Mouse (Mus musculus): Measurements from ENCODE around the gene Ahr. TPM values are rescaled to one million over a fixed set of nuclear protein-coding genes. Genes with fewer than 3 reads are reported as not detected.

The Ahr gene
- total RNA-seq, 4 experiments from 2014 or later, result 2.9 to 5.6 (median 4.0) TPM

DNA sequence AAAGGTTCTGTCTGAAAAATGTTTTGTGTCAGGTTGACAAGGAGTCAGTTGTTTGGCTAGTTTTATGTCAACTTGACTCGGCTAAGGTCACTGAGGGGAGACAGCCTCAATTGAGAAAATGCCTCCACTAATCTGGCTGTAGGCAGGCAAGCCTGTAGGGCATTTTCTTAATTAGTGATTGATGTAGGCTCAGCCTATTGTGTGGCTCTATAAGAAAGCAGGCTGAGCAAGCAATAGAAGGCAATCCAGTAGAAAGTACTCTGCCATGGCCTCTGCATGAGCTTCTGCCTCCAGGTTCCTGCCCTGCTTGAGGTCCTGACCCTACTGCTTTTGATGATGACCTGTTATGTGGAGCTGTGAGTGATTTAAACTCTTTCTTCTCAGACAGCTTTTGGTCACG lies 33.4 kb downstream of the Ahr start:
- DNase-seq, result no peak

DNA sequence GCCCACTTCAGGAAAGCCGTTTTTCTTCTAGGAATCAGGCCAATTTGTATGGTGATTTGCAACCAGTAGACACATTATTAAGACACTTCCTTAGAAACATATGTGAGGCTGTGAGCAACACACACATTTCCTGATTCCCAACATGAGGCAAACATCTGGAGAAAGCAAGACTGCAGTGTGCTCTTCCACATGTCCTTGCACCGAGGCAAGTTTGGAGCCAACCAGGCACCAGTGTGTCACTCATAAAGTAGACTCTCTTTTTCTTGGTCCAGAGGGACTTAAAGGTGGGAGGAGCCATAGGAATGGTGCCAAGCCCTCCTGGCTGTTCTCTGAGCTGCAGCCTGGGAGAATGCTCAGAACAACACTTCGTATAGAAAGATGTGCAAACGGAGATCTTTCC lies 39.6 kb downstream of the Ahr start:
- DNase-seq, result no peak

- DNase-seq, result no peak
Observed at GRCm38 (mm10) chr12:35480764-35481163, 54.1 kb downstream of the Ahr start.

GRCm38 (mm10) chr12:35478906-35479305 lies 55.9 kb downstream of the Ahr start:
- DNase-seq, result no peak

- no peak for DNase-seq
Observed at GRCm38 (mm10) chr12:35463457-35463856, 71.4 kb downstream of the Ahr start.

GRCm38 (mm10) chr12:35462667-35463066 lies 72.2 kb downstream of the Ahr start:
- DNase-seq, result no peak

- DNase-seq, result no peak
Observed at GRCm38 (mm10) chr12:35459662-35460061, 75.2 kb downstream of the Ahr start.

Measured in adrenal gland, adult 8-10 months (tissue).